Mouse (Mus musculus): ENCODE data around the gene 2410137M14Rik.
"Not testable (repeated sequence)": the region's sequence is repeated elsewhere in the genome, so short reads cannot be mapped to it uniquely, and the experiment has no call there.

Gene 2410137M14Rik

DNA sequence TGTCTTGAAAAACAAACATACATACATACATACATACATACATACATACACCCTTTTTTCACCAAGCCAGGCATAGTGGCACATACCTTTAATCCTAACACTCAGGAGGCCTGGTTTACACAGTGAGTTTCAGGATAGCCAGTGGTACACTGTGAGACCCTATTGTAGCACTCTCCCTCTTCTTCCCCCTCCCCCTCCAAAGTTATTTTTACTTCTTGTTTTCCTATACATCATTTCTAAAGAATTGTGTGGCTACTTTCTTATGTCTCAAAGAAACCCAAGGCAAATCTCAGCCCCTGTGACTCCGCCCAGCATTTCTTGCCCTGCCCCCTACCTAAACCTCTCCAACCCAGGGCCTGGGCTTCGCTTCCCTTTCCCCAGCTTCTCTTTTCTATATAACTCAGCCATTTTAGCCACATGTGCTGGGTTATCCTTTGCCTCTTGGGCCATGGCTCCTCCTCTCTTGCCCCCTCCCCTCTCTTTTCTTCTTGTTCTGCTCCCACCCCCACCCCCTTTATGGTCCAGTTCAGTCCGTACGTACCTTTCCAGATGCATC, 12.8 kb upstream of the 2410137M14Rik start:
- DNase-seq = no peak

DNA sequence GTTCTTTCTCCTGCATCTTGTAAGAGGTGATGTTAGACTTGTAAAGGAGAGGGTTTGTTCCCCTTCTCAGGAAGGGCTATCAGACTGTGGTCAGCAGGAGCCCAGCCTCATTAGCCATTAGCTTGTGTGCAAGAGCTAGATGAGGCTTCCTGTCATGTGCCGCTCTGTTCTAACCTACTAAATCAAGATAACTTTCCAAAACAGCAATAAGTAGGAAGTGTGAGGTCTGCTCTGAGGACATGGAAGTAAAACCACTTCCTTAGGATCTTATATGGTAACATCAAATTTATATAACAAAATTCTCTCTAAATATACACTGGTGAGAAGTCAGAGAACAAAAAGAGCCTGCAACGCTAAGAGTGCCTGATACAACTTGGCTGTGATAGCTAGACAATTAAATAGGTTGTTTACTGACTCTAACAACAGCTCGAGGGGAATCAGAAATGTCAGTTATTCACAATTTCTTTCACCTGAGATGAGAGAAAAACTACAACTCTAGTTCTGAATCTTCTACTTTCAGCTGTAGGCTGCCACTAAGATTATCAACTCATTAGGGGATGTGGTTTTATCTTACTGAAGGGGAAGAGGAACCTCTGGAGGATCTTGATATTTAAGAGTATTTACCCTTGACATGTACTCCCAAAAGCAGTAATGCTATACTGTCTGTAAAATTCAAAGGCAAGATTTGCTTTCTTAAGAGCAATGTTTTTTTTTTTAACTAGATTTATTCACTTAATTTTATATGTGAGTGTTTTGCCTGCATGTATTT, 11.5 kb upstream of the 2410137M14Rik start:
- no peak for DNase-seq

DNA sequence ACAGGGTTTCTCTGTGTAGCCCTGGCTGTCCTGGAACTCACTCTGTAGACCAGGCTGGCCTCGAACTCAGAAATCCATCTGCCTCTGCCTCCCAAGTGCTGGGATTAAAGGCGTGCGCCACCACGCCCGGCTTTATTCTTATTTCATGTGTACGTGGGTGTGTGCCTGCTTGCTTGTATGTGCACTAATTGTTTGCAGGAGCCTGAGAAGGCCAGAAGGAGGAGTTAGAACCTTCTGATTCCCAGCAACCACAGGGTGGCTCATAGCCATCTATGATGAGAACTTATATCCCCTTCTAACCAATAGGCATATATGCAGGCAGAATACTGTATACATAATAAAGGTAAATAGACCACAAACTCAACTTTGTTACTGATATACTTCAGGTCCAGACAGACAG, 9.6 kb upstream of the 2410137M14Rik start:
- DNase-seq = not testable (repeated sequence)

DNA sequence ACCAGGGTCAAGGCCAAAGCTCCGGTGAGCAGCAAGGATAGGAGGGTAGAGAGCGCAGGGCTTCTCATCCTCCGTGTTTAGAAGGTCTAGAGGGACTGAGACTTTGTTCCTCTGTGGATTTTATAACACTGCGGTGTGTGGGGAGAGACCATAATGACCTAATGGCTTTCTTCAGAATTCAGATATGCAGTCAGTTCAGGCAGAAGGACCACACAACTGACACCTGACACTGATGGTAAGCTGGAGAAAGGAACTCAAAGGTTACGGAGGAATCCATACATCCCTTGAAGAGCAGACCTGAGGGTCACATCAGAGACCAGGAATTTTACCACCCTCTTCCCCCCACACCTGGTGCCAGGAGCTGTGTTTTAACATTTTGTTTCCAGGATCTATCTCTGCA, 8.4 kb upstream of the 2410137M14Rik start, which contains the start of gene H2-M5:
Gene H2-M5, minus strand, starts transcription at position 101 of the 400 bp plus-strand sequence.
- no peak for DNase-seq

DNA sequence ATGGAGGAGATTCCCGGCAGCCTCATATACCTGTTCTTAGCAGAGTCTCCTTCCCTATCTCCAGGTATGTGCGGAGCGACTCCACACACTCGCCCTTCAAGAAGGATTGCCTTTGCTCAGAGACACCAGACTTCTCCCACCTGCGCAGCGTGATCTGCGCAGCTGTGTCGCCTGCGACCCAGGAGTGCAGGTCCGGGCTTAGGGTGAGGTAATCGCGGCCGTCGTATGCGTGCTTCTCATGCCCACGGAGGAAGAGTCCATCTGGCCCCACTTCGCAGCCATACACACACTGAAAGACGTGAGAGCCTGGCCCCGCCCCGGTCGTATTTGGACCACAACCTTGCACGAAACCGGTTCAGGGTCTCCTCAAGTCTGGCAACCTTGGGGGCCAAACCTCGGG, 7.4 kb upstream of the 2410137M14Rik start:
- no peak for DNase-seq

DNA sequence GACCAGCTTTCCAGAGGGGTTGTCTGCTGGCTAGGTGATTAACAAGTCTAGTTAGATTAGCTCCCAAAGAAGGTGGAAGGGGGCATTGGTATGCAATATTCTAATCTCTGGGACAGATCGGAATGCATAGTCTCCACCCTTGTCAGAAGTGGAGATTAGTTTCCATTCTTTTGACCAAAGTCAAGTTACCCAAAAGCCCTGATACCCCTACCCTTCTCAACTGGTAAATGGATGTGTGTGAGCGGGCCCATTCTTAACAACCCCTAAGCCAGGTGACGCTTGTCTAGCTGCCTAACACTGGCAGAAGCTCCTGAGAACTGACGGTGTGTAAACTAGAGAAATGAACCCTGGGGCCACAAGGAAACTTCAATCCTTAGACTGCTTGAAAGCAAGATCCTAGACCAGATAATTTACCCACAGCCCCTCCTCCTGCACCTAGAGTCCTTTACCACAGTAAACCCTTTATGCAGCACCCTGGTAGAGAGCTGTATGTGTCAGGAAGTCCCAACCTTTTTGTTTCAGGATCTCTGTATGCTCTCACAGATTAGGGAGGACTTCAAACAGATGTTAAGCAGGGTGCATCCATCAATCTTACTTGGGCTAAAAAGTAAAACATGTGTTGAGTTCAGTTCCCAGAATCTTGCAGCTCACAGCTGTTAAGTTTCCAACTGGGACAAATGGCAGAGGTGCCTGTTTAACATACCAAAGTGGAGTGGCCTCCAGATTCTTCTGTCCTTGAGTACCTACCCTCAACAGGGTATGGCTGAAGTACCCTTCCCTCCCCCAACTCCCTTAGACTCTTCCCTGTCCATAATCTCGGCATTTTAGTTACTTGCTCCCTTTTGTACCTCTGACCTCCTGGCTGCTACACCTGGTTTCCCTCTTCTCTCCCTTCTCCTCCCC, 1.5 kb upstream of the 2410137M14Rik start:
- DNase-seq = no peak

DNA sequence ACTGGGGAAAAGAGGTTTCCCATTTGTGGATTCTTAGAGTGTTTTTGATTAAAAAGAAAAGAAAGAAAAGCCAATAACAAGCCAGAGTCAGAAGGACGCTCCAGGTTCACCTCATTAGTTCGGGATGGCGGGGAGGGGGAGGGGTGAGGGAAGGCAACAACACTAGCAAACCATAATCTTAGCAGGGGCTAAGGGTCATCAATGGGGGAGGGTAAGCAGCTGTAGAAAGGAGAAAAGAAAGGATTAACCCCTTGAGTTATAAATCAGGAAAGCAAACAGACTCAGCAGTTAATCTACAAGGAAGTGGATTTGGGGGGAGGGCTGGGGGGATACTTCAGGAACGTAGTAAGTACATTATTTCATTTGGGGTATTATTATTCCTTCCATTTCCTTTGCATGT, 808 bp upstream of the 2410137M14Rik start:
- DNase-seq = no peak

DNA sequence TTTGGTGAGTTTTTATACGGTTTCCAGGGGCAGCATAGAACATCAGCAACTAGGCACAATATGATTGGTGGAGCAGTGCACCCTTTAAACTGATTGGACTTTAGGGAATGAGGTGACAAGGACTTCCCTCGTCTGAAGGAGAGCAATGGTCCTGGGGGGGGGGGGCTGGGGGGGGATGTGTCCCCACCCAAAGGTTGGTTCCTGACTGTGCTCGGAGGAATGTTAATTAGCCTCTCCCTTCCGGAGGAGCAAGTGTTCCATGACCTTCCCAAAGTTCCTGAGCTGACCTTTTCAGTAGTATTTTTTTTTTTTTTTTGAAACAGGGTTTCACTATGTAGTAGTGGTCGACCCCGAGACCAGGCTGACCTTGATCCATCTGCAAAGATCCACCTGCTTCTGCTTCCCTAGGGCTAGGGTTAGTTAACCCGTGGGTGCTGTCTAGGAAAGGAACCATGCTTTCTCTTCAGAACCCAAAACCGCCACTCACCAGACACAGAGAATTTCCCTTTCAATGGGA, 7.7 kb downstream of the 2410137M14Rik start:
- no peak for DNase-seq

DNA sequence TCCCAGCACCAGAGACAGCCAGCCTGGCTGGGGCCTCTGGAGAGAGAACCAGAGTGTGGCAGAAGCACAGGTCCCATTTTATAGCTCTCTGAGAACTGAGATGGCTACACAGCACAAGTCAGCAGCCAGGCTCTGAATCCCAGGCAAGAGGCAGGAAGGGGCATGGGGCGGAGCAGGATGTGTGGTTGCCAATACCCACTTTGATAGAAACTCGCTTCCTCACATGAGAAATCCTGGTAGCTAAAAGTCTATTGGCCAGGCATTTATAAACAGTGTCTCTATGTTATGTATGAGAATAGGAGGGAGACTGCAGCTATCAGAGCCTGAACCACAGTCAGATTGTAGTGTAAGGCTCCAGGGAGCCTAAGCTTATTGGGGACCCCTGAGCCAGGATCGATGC, 8.2 kb downstream of the 2410137M14Rik start:
- DNase-seq = no peak

DNA sequence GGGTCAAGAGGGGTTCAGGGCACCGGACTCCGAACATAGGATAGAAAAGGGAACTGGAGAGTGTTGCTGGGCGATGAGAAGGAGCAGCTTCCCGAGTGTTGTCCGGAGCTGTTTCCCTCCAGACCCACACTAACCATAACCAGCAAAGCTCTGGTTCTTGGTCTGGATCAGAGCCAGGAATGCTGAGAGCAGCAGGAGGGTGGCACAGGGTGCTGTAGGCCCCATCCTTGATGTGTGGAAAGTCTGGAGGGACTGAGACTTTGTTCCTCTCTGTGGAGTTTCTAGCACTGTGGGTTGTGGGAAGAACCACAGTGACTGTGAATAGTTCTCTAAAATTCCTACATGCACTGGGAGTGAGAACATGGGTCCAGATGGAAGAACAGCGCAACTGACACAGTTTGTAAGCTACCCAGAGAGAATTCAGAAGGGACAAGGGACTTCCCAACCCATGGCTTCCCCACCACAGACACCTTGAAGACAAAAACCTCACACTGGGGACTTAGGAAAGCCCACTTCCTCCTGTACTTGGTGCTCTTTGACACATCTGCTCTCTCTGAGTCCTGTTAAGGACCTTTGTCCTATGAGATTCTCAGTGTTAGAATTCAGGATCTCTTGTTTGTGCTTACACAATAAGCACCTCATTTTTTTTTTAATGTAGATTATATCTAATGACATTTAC, 9.7 kb downstream of the 2410137M14Rik start:
- DNase-seq = no peak

DNA sequence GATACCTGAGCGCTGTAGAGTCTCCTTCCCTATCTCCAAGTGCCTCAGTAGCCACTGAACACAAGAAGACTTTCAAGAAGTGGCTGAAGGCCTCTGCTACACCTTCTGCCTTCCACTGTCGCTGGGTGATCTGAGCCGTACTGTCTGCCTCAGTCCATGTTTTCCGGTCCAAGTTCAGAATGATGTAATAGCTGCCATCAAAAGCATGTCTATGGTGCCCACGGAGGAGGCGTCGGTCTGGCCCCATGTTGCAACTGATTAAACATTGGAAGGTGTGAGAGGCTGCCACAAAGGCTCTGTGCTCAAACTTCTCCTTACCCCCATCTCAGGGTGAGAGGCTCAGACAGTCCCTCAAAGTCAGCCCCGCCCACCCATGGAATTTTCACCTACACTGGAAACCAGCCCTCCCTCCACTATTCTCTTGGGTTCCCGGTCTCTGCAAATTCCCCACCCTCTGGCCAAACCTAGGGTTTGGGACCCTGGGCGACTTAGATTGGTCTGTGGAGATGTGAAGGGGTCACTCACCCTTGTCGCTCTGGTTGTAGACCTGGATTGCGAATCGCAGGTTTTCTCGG, 10.6 kb downstream of the 2410137M14Rik start:
- no peak for DNase-seq

DNA sequence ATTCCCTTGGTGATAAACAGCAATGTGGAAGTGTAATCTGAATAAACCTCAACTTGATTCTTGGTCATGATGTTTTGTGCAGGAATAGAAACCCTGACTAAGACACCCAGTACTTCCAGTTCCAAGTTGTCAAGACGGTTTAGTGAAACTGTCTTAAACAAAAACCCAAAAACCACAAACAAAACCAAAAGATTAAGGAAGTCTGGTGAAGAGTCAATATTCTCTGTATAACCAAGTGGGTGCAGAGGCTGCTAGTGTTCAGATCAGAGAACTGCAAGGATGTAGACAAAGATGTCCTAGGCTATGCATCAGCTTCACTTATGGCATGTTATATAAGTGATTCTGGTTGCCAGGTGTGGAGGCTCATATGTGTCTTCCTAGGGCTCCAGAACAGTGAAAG, 14.2 kb downstream of the 2410137M14Rik start:
- DNase-seq = no peak

DNA sequence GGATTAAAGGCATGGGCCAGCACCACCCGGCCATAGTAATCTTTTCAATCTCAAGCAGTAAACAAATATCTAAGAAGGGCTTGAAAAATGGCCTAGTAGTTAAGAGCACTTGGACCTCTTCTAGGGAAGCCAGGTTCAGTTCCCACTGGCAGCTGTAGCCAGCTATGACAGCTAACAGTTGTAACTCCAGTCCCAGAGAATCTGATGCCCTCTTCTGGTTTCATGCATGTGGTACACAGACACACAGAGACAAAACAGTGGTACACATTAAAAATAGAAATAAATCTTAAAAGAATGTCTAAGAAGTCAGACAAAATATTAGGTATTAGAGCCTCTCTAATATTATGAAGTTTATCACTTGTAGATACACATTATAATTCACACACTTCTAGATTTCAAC, 19.9 kb downstream of the 2410137M14Rik start:
- DNase-seq = no peak

DNA sequence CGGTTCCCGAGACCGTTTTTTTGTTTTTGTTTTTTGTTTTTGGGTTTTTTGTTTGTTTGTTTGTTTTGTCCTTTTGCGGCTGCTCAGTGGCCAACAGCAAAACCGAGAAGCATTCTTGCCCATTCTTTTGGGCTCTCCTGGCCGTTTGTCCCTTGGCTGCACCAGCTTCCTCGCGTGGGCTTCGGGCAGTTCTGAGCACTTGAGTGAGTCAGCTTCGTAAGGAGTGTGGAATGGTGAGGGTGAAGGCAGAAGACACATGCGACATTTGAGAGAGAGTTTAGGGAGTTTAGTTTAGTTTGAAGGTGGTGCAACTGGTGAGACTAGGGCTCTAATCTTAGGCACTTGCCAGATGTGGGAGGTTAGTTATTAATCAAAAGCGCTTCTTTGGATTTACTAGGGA, 22.2 kb downstream of the 2410137M14Rik start:
- no peak for DNase-seq

DNA sequence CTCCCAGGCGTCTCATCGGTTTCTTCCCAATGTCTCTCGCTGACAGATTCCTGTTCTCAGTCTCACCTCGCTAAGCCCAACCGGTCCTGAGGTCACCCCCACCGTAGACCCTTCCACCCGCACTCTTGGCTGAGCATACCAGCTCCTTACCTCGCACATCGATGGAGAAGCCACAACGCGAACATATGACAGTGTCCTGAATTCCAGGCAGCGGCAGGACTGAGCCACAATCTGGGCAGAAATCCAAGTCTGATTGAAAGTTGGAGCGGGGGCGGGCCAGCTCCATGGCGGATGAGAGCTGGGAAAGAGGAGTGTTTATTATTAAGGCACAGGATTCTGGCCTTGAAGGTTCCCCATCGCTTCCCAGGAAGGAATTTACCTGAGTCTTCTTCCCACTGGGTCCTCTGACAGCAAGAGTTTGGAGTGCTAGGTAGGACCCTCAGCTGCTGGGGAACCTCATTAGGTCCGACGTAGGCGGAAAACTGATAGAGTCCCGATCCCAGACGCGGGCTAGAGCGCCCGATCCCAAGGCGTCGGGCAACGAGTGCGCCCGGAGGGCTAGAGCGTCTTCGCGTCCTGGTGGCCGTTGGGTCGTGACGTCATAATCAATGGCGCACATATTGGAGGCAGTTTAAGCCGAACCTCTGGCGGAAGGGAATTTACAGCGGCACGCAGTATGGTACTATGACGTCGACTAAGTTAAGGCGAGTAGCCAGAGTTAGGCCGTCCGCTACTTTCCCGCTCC, 22.9 kb downstream of the 2410137M14Rik start, which contains the start of the genes Znrd1 and Znrd1as:
Gene Znrd1, minus strand, starts transcription at position 561 of the 745 bp plus-strand sequence.
Gene Znrd1as, plus strand, starts transcription at position 594 of the 745 bp plus-strand sequence.
- peak; percentile 79 to 87 for DNase-seq

DNA sequence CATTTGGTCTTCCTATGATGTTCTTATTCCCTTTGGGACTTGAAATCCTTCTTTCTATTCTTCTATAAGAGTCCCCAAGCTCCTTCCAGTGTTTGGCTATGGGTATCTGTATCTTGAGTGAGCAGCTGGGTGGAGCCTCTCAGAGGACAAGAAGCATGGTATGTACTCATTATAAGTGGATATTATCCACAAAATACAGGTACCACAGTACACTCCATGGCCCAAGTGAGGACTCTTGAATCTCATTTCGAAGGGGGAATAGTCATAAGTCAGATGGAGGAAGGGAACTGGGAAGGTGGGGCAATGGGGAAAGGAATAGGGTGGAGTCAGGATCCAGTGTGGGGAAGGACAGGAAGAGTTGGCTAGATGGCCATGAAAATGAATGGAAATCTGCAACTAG, 28.0 kb downstream of the 2410137M14Rik start:
- DNase-seq = no peak

DNA sequence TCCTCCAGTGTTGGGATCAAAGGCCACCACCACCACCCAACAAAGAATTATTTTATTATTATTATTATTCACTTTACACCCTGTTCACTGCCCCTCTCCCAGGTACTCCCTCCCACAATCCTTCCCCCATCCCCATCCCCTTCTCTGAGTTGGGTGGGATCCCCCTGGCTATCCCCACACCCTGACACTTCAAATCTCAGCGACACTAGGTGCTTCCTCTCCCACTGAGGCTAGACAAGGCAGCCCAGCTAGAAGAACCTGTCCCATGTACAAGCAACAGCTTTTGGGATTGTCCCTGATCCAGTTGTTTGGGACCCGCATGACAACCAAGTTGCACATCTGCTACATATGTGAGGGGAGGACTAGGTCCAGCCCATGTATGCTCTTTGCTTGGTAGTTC, 28.4 kb downstream of the 2410137M14Rik start:
- no peak for DNase-seq

DNA sequence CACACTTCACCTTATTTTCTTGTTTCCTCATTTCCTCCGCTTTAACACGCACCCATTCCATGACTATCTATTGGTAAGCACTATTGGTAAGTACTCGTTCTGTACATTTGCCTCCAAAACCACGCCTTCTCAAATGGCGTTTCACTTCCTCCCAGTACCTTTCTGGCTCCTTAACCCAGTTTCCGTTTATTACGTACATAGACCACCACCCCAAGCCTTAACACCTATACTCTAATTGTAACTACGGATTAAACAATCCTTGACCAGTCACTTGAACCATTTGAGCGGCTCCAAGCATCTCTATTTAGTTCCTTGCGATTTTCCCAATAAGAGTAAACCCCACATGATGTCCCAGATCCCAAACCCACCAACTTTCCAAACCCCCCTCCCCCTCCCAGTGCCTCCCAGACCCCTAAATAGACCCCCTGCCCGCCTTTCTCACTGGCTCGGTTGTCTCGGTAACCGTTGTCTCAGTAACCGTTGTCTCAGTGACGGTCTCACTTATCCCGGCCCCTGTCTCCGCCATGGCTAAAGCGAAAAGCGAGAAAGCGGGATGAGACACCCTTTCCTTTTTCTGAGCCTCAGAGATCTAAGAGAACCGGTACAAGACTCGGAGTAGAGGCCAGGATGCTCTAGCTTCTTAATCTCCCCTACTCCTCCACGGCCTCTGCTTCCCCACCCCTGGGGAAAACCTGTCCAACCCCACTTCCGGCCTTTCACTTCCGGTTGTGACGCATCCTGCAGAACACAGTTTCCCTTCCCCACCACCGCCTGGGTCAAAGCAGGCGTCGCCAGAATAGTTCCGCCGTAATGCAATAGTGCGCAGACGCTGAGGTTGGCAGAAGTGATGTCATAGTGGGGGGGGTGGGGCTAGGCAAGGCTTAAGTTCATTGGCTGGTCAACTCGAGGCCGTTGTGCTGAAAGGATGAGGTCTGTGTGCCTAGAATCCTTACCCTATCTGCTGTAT, 29.8 kb downstream of the 2410137M14Rik start, which contains the start of gene Ppp1r11:
Gene Ppp1r11, minus strand, starts transcription at position 761 of the 967 bp plus-strand sequence.
- DNase-seq = peak; percentile 92 to 96

DNA sequence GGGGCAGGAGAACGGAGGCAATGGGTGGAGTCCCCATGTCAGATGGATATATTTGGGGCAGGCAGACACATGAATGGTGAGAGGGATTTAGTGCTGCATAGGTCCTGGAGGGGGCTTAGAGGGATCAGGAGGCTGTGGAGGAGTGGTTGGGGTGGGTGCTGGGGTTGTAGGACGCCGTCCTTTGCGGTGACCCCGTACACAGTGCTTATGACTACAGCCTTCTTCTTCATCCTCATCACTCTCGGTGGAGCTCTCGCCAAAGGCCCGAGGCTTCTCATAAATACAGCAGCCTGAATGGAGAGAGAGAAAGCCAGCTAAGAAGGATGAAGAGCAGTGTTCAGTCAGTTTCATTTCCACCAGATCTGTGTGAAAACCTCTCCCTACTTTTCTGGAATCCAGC, 31.8 kb downstream of the 2410137M14Rik start:
- DNase-seq = no peak

DNA sequence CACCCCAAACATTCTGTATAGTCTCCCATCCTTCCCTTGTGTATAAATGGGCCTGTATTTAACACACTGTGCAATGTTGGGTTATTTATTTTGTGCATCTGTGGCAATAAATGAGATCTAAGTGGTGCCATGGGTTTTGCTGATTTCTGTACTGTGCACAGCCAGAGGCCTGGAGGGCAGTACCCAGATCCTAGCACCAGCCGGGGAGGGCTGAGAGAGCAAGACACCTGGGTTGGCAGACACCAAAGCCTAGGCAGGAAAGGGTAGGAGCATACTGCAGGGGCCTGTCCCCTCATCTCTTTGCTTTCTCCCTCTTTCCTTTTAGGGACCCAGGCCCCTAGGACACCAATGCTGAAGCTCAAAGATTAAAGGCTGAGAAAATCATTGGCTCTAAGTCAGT, 32.8 kb downstream of the 2410137M14Rik start:
- no peak for DNase-seq

All from thymus, adult 18-20 months (tissue).